Mouse (Mus musculus): ENCODE measurements around the gene Siae.

The Siae gene

DNA sequence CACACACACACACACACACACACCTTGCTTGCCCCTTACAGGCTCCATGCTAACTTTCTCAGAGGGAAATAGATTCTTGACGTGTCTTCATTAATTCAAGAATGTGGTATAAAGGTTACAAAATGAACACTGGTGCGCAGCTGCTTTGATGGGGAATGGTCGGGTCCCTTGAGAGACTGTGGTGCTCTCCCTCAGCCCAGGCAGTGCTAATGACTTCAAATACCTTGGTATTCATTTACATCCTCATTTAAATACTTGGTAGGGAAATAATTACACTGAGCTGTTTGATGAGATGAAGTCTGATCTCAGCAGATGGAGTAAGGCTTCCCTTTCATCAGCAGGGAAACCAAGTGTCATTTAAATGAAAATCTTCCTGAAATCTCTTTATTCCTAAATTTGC is 69.6 kb downstream of the Siae start:
- in situ Hi-C loops (cut with MboI, MseI): loop anchor here (10.0 kb wide), 1 partner anchor 370 kb away; the partner anchor contains the start of gene Slc37a2

DNA sequence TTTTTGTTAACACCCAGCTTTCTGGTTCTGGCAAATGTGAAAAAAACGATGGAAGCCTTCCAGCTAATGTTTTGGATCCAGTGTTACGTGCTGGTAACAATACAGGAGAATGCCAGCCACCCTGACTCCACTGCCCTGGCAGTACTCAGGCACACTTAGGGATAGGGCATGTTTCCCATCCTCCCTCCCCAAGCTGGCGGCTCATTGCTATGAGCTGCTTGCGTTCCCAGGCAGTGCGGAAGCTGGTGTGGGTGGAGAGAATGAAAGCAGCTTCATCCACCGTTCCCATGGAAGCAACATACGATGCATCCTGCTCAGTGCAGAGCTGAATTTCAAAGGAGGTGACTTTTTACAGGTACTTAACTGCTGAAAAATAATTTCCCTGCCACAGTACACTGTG is 70.1 kb downstream of the Siae start:
- in situ Hi-C loops (cut with MboI, MseI): loop anchor here (10.0 kb wide), 1 partner anchor 371 kb away; the partner anchor contains the start of gene Slc37a2

DNA sequence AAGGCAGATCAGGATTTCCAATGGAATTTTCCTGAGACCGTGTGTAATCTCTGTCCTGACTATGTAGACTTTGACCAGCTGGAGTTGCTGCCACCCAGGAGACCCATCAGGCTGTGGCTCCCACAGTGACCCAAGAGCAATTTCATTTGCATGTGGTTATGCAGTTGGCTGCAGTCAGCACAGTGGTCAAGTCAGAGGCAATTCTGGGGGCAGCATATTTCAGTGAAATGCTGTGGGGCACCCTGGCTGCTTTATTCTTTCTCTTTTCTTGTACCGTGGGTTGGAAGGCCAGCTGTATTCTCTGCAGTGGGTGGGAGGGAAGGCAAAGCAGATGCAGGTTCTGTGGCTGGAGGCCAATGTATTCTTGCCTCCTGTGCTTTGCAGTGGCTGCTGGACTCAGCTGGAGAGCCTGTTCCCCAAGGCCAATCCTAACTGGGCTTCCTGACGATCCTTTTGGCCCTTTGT is 70.6 kb downstream of the Siae start:
- in situ Hi-C loops (cut with MboI, MseI): loop anchor here (10.0 kb wide), 1 partner anchor 371 kb away; the partner anchor contains the start of gene Slc37a2

DNA sequence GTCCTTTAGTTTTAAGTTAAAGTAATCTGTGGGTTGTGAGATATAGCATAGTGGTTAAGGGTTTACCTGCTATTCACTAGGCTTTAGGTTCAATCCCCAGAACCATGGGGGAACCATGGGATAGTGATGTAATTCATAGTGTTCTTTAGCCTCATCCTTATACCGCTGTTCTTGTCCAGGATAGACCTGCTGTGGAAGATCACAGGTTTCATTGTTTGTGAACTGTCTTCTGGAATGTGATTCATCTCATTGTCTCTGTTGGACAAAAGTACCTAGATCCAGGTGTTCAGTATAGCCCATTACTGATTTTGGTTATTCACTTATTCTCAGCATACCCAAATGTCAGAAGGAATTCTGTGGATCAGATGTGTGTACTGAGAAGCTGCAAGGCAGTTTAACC is 71.8 kb downstream of the Siae start:
- in situ Hi-C loops (cut with MboI, MseI): loop anchor here (10.0 kb wide), 1 partner anchor 372 kb away; the partner anchor contains the start of gene Slc37a2

DNA sequence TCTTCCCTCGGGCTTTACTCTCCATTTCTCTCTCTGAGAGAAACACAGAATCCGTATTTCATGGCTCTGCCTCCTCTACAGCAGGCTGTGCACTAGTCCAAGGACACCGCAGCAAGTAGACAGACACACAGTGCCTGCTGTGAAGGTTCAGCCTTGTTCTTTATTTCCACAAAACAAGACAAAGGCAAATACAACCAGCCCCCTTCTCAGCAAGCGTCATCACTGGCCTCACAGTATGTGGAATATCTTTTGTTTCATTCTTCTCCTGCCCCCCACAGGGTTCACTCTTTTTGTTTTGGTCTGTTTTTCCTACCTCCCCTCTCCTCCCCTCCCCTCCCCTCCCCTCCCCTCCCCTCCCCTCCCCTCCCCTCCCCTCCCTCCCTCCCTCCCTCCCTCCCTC is 73.1 kb downstream of the Siae start:
- in situ Hi-C loops (cut with MboI, MseI): loop anchor here (10.0 kb wide), 1 partner anchor 374 kb away; the partner anchor contains the start of gene Slc37a2

DNA sequence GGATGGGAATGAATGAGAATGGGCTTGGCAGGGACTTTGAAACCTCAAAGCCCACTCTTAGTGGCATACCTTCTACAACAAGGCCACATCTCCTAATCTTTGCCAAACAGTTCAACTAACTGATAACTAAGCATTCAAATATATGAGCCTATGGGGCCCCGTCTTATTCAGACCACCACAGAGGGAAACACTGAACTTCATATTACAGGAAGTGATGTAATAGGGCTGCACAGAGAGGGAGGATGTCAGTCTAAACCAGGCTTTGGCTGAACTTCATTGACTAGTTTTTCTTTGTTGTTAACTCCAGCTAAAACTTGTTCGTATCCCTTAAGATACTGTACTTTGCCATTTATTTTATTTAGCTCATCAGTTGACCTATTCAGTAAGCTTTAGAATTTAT is 74.4 kb downstream of the Siae start:
- in situ Hi-C loops (cut with MboI, MseI): loop anchor here (10.0 kb wide), 1 partner anchor 375 kb away; the partner anchor contains the start of gene Slc37a2

DNA sequence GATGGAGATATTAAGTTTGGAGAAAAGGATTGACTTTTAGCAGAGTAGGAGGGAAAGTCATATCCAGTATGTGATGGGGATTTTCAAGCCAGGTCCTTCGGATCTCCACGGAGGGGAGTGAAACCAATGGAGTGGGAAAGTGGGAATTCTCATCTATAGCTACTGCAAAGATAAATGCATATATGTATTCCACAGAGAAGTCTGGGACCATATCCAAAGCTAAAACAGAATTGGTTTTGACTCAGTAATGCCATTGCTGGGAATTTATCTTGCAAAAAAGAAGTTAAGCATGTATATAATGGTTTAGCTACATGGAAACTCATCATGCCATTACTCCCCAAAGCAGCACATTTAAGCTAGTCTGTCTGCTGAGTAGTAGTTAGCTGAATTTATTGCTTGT is 76.8 kb downstream of the Siae start:
- in situ Hi-C loops (cut with MboI, MseI): no loop called here

DNA sequence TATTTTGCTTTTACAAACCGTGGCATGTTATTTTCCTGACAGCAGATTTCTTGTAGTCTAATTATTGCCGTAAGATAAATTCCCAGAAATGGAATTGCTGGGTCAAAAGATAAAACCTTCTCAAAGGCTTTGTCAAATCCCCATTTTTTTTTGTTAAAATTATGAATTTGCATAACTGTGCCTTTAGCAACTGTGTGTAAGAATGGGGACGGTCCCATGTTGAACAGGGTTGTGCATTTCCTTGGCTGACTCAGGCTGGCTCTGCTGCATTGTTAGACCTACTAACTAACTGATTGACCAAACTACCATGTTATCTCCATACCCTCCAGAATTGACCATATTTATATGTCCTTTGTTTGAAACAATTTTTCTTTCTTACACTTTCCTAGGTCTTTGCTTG is 78.8 kb downstream of the Siae start:
- in situ Hi-C loops (cut with MboI, MseI): no loop called here

DNA sequence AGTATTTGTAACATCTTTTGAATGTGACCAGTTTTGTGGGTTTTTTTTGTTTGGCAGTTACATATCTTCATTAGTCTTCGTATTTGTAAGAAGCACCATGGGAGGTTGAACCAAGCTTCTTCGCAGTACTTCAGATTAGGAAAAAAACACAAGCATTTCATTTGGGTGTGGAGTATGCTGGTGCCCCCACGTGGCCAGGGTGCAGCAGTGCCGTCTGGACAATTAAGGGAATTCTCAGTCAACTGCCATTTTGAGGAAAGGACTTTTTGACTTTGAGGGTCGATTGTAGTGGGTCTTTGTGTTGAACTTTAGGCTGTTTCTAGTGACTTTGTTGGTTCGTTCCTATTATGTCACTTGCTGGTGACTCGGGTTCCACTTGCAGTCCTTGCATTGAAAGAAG is 80.8 kb downstream of the Siae start:
- in situ Hi-C loops (cut with MboI, MseI): no loop called here

DNA sequence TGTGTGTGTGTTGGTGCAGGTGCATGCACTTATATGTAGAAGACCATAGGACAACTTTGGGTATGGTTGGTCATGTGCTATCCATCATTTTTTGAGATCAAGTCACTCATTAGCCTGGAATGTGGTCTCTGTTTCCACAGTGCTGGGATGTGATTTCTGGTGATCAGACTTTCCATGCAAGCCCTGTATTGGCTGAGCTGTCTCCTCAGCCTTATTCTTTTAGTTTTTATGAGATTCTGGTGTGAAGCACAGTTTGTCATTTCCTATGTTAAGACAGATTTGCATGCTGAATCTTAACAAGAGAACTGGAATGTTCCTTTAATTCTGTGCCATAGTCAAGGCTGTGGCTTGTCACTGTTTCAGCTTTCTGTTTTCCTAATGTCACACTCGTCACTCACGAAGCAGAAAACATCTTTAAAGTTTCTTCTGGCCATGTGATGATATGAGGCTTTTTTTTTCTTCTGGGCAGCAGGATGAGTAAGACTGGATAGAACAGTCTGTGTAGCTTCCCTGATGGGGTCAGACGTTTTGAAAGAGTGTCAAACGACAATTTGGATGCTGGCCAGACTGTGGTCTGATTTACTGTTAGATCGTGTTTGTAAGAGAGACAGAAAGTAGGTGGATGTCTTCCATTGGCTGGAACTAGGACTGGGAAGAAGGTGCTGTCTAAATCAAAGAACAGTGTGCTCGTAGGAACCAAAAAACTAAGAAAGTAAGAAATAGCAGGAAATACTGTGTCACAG is 81.5 kb downstream of the Siae start:
- in situ Hi-C loops (cut with MboI, MseI): no loop called here

DNA sequence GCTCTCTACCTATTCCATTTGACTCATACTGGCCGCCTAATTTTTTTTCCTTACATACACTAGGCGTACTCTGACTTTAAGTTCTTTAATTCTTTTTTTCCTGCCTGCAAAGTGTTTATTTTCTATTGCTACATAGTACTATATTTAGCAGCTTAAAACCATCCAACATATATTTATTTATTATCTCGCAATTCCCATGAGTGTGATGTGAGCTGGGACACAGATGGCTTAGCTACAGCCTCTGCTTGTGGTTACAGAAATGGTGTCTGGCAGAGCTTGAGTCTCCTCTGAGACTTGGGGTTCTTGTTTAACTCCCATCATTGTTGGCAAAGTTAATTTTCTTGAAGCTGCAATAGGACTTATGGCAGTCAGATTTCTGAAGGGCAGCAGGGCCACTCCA is 83.2 kb downstream of the Siae start:
- in situ Hi-C loops (cut with MboI, MseI): no loop called here

DNA sequence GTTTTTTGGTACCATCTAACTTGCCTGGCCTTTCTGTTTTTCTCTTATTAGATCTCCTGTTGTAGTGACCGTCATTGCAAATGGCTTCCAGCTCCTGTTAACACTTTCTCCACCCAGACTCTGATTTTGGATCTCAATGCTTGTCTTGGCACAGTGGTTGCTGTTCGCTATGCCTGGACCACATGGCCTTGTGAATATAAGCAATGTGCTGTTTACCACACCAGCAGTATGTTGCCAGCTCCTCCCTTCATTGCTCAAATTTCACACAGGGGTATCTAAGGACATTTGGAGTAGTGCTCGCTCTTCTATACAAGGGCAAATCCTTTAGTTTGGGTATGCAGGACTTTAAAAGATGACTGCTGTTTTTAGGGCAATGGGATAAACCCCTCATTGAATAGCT is 90.7 kb downstream of the Siae start:
- in situ Hi-C loops (cut with MboI, MseI): no loop called here

DNA sequence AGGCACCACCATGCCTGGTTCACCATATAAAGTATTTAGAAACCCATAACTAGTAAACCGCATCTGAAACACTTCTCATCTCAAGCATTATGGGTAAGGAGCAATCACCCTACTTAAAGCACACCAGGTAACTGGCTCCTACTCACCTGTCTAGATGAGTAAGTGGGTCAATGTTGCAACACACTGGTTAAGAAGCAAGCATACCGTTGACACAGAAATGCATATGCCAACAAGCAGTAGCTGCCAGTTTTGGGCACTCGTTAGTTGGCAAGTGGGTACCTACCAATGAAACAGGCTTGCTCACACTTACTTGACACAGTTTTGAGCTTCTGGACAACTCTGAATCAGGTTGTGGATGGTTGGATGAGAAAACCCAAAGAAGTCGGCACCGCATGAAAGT is 95.1 kb downstream of the Siae start:
- in situ Hi-C loops (cut with MboI, MseI): no loop called here

DNA sequence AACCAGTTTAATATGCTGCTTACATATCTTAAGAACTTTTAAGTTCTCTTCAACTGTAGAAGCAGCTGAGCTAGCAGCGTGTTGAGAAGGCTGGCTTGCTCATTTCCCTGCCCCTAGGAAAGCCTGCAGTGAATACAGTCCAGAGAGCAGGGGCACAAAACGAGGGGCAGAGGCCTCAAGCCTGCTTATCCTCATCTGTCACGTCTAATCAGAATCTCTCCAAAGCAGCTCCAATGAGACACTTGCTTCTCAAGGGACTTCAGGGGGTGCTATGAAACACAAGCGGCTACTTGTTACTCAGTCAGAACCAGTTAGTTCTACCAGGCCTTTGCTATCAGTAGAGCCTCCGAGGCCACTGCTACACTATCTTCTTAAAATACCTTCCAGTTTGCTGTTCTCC is 98.3 kb downstream of the Siae start:
- in situ Hi-C loops (cut with MboI, MseI): no loop called here

DNA sequence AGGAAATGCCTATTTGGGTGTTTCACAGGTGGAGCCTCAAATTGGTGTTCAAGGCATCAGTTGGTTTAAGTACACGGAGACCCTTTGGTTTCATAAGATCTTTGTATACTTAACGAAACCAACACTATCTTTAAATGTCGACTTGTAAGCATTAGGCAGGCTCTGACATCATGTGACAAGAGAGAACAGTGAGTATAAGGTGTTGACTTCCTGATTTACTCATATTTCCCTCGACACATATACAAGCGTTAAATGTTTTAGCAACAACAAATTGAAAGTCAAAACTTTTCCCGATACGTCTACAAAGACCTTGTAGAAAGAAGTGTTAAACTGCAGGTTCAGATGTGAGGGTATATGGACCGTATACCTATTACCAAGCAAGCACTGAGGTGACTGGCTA is 100.5 kb downstream of the Siae start:
- in situ Hi-C loops (cut with MboI, MseI): no loop called here

DNA sequence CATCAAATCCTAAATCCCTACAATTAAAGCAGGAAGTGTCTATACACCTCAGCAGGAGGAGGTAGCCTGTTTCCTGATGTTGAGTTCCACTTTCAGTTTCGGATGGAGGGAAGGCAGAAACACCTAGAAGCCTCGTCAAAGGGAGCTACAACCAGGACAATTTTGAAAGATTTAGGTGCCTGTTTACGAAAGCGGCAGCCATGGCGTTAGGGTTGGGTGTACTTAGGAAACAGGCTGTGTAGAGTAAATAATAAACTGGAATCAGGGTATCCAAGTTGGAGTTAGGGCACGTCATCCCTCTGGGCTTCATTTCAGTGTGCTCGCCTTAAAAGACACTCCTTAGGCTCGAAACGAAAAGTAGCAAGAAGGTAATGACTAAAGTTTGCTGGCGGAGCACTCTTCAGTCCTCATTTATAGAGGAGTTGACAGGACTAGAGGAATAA is 101.0 kb downstream of the Siae start:
- in situ Hi-C loops (cut with MboI, MseI): no loop called here

DNA sequence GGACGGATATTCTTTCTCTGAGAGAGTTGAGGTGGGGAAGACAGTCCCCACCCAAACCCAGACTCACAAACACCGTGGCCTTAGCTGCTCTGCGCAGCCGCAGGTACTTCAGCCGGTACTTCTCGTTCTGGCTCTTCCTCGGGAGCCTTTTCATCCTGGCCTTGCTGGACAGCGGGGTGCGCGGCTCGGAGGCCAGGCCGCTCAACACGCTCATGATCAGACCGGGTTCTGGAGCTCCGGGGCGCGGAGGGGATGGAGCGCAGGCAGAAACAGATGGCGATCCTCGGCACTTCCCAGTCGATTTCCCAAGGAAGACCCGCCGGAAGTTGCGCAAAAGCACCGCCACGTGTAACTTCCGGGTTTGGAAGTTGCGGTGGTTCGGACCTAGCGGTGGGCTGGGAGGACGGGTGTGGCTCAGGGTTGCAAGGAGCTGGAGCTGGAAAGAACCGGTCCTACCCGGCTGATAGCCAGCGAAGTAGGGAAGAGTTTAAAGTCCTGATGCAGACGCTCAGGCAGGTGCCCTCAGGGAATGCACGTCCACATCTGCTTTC is 101.5 kb downstream of the Siae start, which contains the start of gene Tbrg1:
Tbrg1 (minus strand) TSS at position 382 of the 551 bp plus-strand sequence.
- in situ Hi-C loops (cut with MboI, MseI): no loop called here

DNA sequence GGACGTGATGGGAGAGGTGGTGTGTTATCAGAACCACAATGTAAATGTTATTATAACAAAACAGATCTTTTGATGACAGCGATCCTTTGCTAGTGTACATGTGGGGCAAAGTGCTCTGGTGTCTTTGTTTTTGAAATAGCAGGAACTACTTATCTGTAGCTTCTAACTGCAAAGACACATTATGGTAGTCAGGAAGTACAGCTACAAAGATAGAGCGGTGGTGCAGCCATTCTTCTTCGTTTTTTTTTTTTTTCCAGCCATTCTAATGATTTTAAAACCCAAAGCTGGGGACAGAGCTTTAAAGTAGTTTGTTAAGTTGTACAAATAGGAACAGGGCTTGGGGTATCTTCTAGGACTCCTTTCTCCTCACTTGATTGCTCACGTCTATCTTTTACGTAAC is 103.9 kb downstream of the Siae start:
- in situ Hi-C loops (cut with MboI, MseI): no loop called here

DNA sequence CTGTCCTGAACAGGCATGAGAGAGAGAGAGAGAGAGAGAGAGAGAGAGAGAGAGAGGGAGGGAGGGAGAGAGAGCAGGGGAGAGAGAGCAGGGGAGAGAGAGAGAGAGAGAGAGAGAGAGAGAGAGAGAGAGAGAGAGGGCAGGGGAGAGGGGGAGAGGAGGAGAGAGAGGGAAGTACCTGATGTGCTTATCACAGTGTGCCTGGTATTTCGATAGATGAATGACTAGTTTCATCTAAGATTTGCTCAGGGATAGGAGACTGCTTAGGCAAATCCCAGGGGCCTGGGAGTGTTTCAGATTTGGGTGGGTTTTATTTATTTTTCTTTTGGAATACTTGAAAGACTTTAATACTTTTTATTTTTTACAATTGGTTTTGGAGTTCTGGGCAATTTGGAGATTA is 107.7 kb downstream of the Siae start:
- in situ Hi-C loops (cut with MboI, MseI): no loop called here

DNA sequence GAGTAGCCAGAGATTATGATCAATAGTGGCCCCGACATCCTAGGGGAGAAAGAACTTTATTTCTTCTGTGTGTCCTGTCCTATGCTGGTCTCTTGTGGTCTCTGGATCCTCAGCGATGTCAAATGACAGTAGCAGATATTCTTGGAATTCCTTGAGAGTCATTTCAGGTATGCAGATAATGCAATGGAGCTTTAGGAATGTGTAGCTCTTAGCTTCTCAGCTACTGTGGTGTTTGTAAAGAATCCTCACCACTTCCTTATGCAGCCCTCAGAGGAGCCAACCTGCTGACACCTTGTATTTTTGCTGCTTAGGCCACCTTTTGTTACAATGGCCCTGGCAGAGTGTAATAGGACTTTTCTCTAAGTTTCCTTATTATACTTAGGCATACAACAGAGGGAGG is 109.1 kb downstream of the Siae start:
- in situ Hi-C loops (cut with MboI, MseI): no loop called here

DNA sequence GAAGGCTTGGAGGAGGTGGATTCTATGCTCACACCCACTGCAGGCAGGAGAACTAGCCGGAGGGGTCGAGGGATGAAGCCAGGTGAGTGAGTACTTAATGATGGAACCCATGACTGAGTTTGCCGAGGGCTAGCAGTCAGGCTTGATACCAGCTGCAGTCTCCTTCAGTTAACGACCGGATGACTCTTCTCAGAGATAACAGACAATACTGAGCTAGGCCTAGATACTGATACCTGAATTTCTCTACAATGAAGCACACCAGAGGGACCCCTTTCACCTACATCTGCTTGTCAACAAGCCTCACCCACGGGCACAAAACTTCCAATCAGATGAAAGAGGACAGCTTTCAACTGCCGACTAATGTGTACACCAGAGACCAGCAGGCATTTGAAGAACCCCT is 110.5 kb downstream of the Siae start:
- in situ Hi-C loops (cut with MboI, MseI): no loop called here

DNA sequence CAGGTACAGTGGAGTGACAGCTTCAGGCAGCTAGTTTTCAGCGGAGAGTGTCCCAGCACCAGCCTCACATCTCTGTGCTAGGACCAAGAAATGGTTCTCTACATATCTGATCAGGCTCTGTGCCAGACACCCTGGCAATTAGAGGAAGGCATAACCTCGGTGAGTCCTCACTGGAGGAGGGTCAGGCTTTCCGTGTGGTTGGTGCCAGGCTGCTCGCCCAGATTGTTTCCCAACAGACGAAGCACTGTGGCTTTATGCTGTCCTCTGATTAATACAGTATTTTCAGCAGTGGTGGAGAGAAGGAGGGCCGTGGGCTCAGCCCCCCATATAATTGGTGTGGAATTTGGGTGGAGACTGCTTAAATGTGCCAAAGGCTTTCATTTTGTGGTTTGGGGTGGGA is 113.6 kb downstream of the Siae start, which contains the start of gene Panx3:
Panx3 (minus strand) TSS at position 121 of the 400 bp plus-strand sequence.
- in situ Hi-C loops (cut with MboI, MseI): no loop called here

DNA sequence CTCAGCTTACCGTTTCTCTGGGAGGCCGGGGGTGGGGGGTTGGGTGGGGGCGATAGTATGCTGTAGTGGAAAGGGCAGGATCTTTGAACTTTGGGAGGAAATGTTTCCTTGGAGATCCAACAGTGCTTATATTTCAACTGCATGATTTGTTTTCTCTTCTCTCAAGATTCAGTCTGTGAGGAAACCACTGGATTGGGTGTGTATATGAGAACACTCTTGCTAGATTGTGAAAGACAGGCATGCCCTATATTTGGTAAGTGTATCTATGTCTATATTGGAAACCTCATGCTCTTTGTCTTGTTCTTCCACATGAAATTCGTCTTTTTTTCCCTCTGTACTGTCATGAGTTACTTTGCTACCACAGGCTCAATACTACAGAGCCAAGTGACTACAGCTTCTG is 114.2 kb downstream of the Siae start:
- in situ Hi-C loops (cut with MboI, MseI): no loop called here
